Mouse (Mus musculus): ENCODE data around the gene Usp35. TPM values are rescaled to one million over a fixed set of nuclear protein-coding genes. Genes with fewer than 3 reads are reported as not detected.
A peak's percentile ranks its signal among the peaks of the same experiment; 100 is the strongest.

Gene Usp35
- total RNA-seq, 2 experiments from 2014 or later = 0.75 to 0.76 TPM

DNA sequence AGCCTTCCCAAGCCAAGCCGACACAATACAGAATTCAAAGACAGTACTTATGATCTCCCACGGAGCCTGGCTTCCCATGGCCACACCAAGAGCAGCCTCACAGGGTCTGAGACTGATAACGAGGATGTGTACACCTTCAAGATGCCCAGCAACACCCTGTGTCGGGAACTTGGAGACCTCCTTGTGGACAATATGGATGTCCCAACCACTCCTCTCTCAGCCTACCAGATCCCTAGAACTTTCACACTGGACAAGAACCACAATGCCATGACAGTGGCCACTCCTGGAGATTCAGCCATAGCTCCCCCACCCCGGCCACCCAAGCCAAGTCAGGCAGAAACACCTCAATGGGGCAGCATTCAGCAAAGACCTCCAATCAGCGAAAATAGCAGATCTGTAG lies 32.9 kb downstream of the Usp35 start:
- DNase-seq = no peak
- intact Hi-C loops (cut with DNase I; ENCODE audit: low total_unique reads) = loop anchor here (5.0 kb wide), 2 partner anchors 217 to 327 kb away; partner anchors contain the start of gene Gab2

DNA sequence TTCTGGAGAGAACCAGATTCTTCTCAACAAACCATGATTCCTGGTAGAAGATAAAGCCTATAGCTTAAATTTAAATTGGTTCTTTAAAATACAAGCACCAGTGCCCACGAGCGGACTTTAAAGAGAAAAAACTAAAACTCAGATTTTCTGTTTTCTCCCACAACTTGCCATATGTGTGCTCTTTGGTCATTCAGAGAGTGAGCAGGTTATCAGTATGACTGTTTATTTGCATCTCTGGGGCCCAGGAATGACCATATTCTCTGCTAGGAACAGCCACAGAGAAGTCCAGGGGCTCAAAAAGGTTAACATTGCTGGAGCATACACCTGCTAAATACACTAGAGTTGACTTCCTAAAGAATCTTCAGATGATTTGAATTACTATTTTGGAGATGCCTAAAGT lies 33.5 kb downstream of the Usp35 start:
- intact Hi-C loops (cut with DNase I; ENCODE audit: low total_unique reads) = loop anchor here (5.0 kb wide), 2 partner anchors 216 to 326 kb away; partner anchors contain the start of gene Gab2
- no peak for DNase-seq

DNA sequence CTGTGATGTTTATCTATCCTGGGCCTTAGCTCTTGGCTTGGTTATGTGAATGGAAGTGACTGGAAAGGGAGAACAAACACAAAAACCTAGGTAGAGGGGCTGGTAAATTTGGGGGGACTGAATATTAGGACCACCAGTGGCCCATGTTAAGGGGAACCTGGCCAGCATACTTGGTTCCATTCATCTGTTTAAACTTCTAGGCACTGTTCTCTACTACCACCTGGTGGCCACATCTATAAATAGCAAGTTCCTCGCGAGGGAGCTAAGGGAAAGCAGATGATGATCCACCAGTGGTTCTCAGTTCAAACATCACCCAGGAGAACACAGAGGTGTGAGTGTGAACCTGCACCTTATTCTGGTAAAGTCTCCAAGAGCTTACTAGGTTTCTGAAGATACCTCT lies 34.4 kb downstream of the Usp35 start:
- intact Hi-C loops (cut with DNase I; ENCODE audit: low total_unique reads) = loop anchor here (5.0 kb wide), 2 partner anchors 215 to 325 kb away; partner anchors contain the start of gene Gab2

DNA sequence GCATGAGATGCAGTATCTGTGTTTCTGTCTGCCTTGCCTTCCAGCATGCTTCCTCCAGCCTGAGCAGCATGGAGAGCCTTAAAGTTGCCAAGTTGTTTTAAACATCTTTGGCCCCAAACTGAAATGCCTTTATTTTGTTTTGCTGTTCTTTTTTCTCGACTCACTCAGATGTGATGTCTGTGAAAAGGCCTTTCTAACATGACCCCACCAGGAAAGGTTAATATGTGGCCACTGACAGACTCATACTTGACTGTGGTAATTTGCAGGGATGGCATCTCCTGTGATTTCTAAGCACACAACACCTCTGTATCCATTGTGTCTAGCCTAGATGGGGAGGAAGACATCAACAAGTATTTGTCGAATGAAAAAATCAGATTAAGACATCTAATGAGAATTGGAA lies 34.8 kb downstream of the Usp35 start:
- intact Hi-C loops (cut with DNase I; ENCODE audit: low total_unique reads) = loop anchor here (5.0 kb wide), 2 partner anchors 215 to 325 kb away; partner anchors contain the start of gene Gab2
- no peak for DNase-seq

More for the DNA sequence above, 34.4 kb downstream of the Usp35 start:
- DNase-seq = no peak

DNA sequence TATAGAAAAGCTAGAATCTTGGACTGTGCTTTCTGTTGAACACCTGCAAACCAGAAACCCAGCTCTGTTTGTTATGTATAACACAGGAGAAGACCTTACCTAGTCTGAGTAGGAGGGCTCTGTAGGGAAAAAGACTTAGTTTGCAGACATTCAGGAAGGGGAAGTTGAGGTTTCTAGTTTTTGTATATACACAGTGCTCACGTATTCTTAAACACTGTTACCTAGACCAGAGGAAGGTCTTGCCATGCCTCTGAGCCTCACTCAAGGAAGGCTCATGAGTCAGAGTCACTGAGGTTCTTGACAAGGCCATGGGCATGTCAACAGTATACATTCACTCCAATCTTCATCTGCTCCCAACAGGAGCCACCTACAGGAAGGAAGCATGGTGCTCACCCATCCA lies 60.8 kb downstream of the Usp35 start:
- intact Hi-C loops (cut with DNase I; ENCODE audit: low total_unique reads) = no loop called here
- no peak for DNase-seq

DNA sequence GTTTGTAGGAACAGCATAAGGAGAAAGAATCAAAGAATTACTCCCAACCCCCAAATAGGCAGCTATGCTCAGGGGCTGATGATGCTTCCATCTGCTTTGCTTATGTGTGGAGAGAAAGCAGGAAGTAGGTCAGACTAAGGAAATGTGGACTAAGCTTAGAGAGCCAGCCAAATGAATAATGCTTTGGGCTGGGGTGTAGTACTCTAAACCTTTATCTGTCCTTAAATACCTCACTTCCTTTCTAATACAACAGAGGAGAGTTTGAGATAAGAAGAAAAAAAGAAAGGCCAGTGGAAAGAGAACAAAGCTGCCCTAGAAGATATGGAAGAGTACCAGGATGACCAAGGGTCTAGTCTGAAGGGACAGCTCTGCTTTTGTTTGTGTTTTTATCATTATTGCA lies 61.5 kb downstream of the Usp35 start:
- DNase-seq = no peak
- intact Hi-C loops (cut with DNase I; ENCODE audit: low total_unique reads) = no loop called here

DNA sequence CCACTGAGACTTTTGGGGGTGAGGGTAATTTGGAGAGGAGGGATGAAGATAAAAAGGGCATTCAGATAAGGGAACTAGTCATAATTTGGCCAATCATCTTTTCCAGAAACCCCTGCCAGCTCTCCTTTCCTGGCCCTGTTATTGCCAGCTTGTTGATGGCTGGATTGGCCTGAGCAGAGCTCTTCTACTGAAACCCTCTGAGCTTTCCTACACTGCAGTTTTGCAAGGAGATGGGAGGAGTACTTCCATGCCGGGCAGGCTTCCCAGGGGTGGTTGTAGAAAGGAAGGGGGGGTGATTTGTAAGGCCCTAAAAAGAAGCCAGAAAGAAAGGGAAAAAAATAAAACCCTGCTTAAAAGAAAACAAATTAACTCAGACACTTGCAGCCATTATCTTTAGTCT lies 69.3 kb downstream of the Usp35 start:
- DNase-seq = peak; percentile 68
- intact Hi-C loops (cut with DNase I; ENCODE audit: low total_unique reads) = no loop called here

Other genes starting within 250 kb of the Usp35 start
- 1 to 10 TPM; 1.9 to 2.3 TPM for gene Kctd21, start 307 bp upstream of the Usp35 start, total RNA-seq (2021)
- 1 to 10 TPM; 2.9 to 5.5 TPM for gene Alg8, start 39.6 kb upstream of the Usp35 start, total RNA-seq (2021)
- gene Ndufc2, start 68.0 kb upstream of the Usp35 start, total RNA-seq (2021) = 100 to 1,000 TPM; 304 to 343 TPM
- 10 to 100 TPM; 36.0 to 40.5 TPM for gene Thrsp, start 85.7 kb upstream of the Usp35 start, total RNA-seq (2021)
- gene Kctd14, start 119.3 kb upstream of the Usp35 start, total RNA-seq (2021) = under 1 TPM; 0.16 to 0.23 TPM
- gene Ints4, start 148.9 kb upstream of the Usp35 start, total RNA-seq (2021) = 10 to 100 TPM; 21.2 to 24.9 TPM
- gene Aamdc, start 247.5 kb upstream of the Usp35 start, total RNA-seq (2021) = 100 to 1,000 TPM; 107 to 112 TPM
- gene Rsf1, start 247.9 kb upstream of the Usp35 start, total RNA-seq (2021) = 10 to 100 TPM; 12.4 to 12.6 TPM

Measured in gastrocnemius, postnatal 14 days (tissue).